Mouse (Mus musculus) lung, embryonic 15.5 days (tissue): ENCODE measurements around the gene Klhl42. TPM values are rescaled to one million over a fixed set of nuclear protein-coding genes. Genes with fewer than 3 reads are reported as not detected.

Experiments
- polyA plus RNA-seq: library from polyadenylated mRNA; unstranded; fragments of >200 nt; fragmentation: Nextera tagmentation; extraction: Ambion mirVana; gene quantifications from 2 replicates; pipeline ENCODE4 v1.2.1, GENCODE M21; 2015

Klhl42 gene
- polyA plus RNA-seq, 1 experiment from 2014 or later = 8.4 TPM

Other genes starting within 250 kb of the Klhl42 start
- gene Smco2, start 241.3 kb upstream of the Klhl42 start, polyA plus RNA-seq = not detected in 2 replicates
- gene Ppfibp1, start 202.9 kb upstream of the Klhl42 start, polyA plus RNA-seq = 45.9 and 52.3 TPM in 2 replicates
- 0.10 and 0.16 TPM in 2 replicates for gene 1700034J05Rik, start 137.0 kb upstream of the Klhl42 start, polyA plus RNA-seq
- gene Rep15, start 58.8 kb upstream of the Klhl42 start, polyA plus RNA-seq = 0.47 and 1.2 TPM in 2 replicates
- gene Mrps35, start 48.6 kb upstream of the Klhl42 start, polyA plus RNA-seq = 102 and 103 TPM in 2 replicates
- 6.9 and 8.4 TPM in 2 replicates for gene Mansc4, start 4.3 kb upstream of the Klhl42 start, polyA plus RNA-seq
- gene Pthlh, start 172.8 kb downstream of the Klhl42 start, polyA plus RNA-seq = 10.1 and 11.0 TPM in 2 replicates